Mouse (Mus musculus) hindbrain, embryonic 14.5 days (tissue): Measurements from ENCODE around the gene Zfp346. TPM values are rescaled to one million over a fixed set of nuclear protein-coding genes. Genes with fewer than 3 reads are reported as not detected.

Experiments used
- ATAC-seq: fragments of 200-750 bp; cut with Nextera tagmentation; 2 replicates; pipeline ENCODE4 v1.8.0; 2017; ENCODE audit warnings: moderate number of reproducible peaks, mild to moderate bottlenecking, moderate TSS enrichment, moderate library complexity; ENCODE audit not compliant: low FRiP score
- DNase-seq: peaks from one replicate; pipeline ENCODE4 v3.0.0-alpha.2; 2015; ENCODE audit warnings: low spot score
- H3K27ac ChIP-seq: fragments of 300-500 bp; sonication (generic); 2 replicates; pipeline ENCODE4 v1.5.1; 2014; ENCODE audit warnings: mild to moderate bottlenecking, moderate library complexity
- H3K27me3 ChIP-seq: fragments of 300-500 bp; sonication (generic); 2 replicates; pipeline ENCODE4 v1.6.1; 2014; ENCODE audit warnings: mild to moderate bottlenecking, low read length, mixed read lengths; ENCODE audit not compliant: control insufficient read depth, insufficient read depth
- H3K36me3 ChIP-seq: fragments of 300-500 bp; sonication (generic); replicated peaks from 2 replicates; pipeline ENCODE4 v1.6.1; 2014; ENCODE audit not compliant: control insufficient read depth, insufficient read depth
- H3K4me1 ChIP-seq: fragments of 300-500 bp; sonication (generic); replicated peaks from 2 replicates; pipeline ENCODE4 v1.6.1; 2014; ENCODE audit warnings: antibody characterized with exemption, low read length, mixed read lengths; ENCODE audit not compliant: control insufficient read depth, insufficient read depth
- H3K4me2 ChIP-seq: fragments of 300-500 bp; sonication (generic); replicated peaks from 2 replicates; pipeline ENCODE4 v1.6.1; 2014; ENCODE audit warnings: mild to moderate bottlenecking, moderate library complexity
- H3K4me3 ChIP-seq: fragments of 300-500 bp; sonication (generic); replicated peaks from 2 replicates; pipeline ENCODE4 v1.5.1; 2014; ENCODE audit warnings: mild to moderate bottlenecking, low read length
- H3K9ac ChIP-seq: fragments of 300-500 bp; sonication (generic); 2 replicates; pipeline ENCODE4 v1.6.1; 2014
- H3K9me3 ChIP-seq: fragments of 300-500 bp; sonication (generic); 2 replicates; pipeline ENCODE4 v1.6.1; 2016; ENCODE audit warnings: low read length; ENCODE audit not compliant: control insufficient read depth
- WGBS: fragments of 180-500 bp; shearing (Covaris S2); extraction: QIAGEN DNeasy Blood & Tissue Kit; methylation state at CpG from one replicate; pipeline ENCODE4 v1.1.7; 2014; 5-methylcytosine and 5-hydroxymethylcytosine counted together
- polyA plus RNA-seq: library from polyadenylated mRNA; unstranded; fragments of >200 nt; fragmentation: Nextera tagmentation; extraction: Ambion mirVana; gene quantifications from 2 replicates; pipeline ENCODE4 v1.2.1, GENCODE M21; 2014

Gene Zfp346
- polyA plus RNA-seq, 1 experiment from 2014 or later: 33.4 TPM

DNA sequence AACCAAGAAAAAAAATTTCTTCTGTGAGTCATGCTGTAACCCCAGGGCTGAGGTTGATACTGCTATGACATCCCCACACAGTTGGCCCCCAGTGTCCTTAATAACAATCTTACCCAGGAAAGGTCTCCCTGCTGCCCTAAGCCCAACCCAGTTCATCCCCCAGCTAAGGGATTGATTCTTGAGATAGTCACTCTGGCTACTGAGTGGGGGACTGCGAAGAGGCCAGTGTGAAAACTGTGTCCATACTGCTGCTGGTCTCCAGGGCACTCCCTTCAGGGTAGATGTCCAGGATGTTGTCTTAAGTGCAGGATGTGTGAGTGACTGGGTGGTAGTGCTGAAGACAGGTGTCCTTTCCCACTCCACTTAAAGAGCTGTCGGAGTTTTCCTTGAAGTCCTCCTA, 28.3 kb downstream of the Zfp346 start, which contains the start of gene Gm17617:
Gene Gm17617, minus strand, starts transcription at position 101 of the 400 bp plus-strand sequence.
- WGBS: 98% methylated on average over 2 of the region's 2 CpGs

DNA sequence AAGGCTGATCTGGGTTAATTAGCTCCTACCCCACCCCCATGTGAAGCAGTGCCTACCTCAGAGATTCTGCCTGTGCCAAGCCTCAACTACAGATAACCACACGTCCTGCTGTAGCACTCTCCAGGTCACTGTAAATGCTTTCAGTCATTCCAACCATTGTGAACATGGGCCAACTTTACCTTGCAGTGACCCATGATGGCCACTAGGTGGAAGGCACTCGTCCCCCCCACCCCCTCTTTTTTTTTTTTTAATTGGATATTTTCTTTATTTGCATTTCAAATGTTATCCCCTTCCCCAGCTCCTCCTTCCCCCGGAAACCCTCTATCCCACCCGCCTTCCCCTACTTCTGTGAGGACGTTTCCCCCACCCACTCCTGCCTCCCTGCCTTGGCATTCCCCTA, 30.3 kb downstream of the Zfp346 start:
- WGBS: 5% methylated on average over 5 of the region's 5 CpGs
- no peaks in the 10 kb centered on the region for H3K4me1 ChIP-seq
- peak; percentile 31 for DNase-seq

More for the DNA sequence above, 28.3 kb downstream of the Zfp346 start, which contains the start of gene Gm17617:
- H3K9ac ChIP-seq: no peak within 1 kb of the TSS
- no peak within 1 kb of the TSS for H3K27ac ChIP-seq
- DNase-seq: no peak
- no peak within 1 kb of the TSS for H3K4me2 ChIP-seq
- H3K4me1 ChIP-seq: no peaks in the 10 kb centered on the region
- peaks cover 52% of the 10 kb centered on the region for H3K36me3 ChIP-seq
- no peaks in the 10 kb centered on the region for H3K27me3 ChIP-seq
- H3K4me3 ChIP-seq: no peak within 1 kb of the TSS
- no peak for ATAC-seq
- no peaks in the 10 kb centered on the region for H3K9me3 ChIP-seq

DNA sequence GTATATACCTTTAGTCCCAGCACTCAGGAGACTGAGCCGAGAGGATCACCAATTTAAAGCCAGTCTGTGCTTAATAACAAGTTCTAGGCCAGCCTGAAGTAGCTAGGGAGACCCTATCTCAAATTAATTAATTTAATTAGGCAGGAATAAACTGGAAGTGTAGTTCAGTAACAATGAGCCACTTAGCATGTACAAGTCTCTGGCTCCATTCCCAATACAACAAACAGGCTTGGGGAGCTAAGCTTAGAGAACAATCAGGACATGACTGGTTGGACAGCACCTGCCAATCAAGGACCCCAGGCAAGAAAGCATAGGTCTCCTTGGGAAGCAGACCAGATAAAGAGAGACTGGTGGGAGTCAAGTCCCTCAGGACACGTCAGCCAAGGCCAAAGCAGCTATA, 35.2 kb downstream of the Zfp346 start:
- no peak overlapping the region for H3K4me3 ChIP-seq
- H3K4me1 ChIP-seq: no peaks in the 10 kb centered on the region
- ATAC-seq (no peak), DNase-seq (no peak)
- H3K9me3 ChIP-seq: no peaks in the 10 kb centered on the region
- H3K27me3 ChIP-seq: no peaks in the 10 kb centered on the region
- H3K27ac ChIP-seq: no peak overlapping the region
- no peaks in the 10 kb centered on the region for H3K36me3 ChIP-seq
- no peak overlapping the region for H3K9ac ChIP-seq
- 84% methylated on average over 2 of the region's 2 CpGs for WGBS
- no peak overlapping the region for H3K4me2 ChIP-seq

More for the DNA sequence above, 30.3 kb downstream of the Zfp346 start:
- ATAC-seq: no peak
- no peak overlapping the region for H3K4me2 ChIP-seq
- no peak overlapping the region for H3K27ac ChIP-seq
- no peaks in the 10 kb centered on the region for H3K27me3 ChIP-seq
- peaks cover 33% of the 10 kb centered on the region for H3K36me3 ChIP-seq
- no peak overlapping the region for H3K4me3 ChIP-seq
- no peaks in the 10 kb centered on the region for H3K9me3 ChIP-seq
- no peak overlapping the region for H3K9ac ChIP-seq

DNA sequence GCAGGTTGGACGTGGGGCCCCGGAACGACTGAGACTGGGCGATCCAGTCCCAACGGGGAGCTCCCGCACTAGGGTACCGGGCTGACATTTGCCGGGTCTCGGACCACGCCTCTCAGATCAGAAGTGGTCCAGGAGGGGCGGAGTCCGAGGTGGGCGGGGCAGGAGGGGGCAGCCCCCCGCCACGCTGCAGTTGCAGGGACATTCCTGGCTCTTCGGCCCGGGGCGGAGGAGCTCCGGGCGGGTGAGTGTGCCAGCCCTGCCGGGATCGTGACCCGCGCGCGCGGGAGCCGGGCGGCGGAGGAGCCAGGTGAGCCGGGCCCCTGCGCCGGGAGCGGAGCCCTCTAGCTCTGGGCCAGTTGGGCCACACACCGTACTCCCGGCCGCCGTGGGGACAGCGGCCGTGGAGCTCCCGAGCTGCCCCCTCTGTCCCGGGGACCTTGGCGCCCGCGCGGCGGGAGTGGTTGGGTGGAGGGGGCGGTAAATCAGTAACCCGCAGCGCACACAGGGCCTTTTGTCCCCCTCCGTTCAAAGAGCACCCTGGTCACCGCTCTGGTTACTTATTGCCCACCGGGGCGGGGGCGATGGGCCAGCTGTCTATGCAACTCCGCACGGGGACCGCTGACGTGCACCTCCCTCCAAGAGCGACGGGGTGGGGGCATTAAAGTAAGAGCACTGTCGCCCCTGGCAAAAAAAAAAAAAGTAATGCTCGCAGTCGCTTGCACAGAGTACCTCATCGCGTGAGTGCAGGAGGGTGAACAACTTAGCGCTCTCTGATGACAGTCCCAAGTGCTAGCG, 47.7 kb downstream of the Zfp346 start, which contains the start of gene Fgfr4:
Gene Fgfr4, plus strand, starts transcription at position 20 of the 795 bp plus-strand sequence.
- under 1% methylated on average over 54 of the region's 68 CpGs for WGBS
- Histone ChIP-seq H3K36me3 (no peaks in the 10 kb centered on the region), H3K9ac (peak within 1 kb of the TSS; percentile 56), H3K27ac (no peak within 1 kb of the TSS), H3K4me2 (peak within 1 kb of the TSS; percentile 92), H3K4me1 (peaks cover 6% of the 10 kb centered on the region; the same call in 1 of the 2 replicates), H3K27me3 (peaks cover 28% of the 10 kb centered on the region), H3K9me3 (no peaks in the 10 kb centered on the region), H3K4me3 (peak within 1 kb of the TSS; percentile 47)
- no peak for ATAC-seq
- DNase-seq: no peak

DNA sequence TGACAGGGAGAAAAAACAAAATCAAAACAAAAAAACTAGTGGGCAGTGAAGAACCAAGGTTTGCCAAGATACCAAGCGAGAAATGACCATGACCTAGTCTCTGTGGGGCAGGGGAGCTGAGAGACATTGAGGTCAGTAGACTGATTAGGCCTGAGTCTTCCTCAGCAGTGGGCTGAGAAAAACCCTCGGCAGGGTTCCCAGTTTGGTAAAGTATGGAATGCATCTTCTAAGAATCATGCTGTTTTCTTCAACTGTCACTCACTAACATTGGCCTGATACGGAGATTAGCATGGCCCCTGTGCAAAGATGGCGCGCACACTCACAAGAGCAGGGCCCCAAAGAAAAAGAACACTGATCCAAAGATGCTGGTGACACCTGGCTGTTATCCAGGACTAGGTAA, 48.8 kb downstream of the Zfp346 start:
- Histone ChIP-seq H3K4me2 (no peak overlapping the region), H3K27me3 (peaks cover 28% of the 10 kb centered on the region), H3K4me3 (no peak overlapping the region), H3K4me1 (peaks cover 6% of the 10 kb centered on the region; the same call in 1 of the 2 replicates), H3K9me3 (no peaks in the 10 kb centered on the region), H3K27ac (no peak overlapping the region), H3K36me3 (no peaks in the 10 kb centered on the region), H3K9ac (no peak overlapping the region)
- DNase-seq (no peak), ATAC-seq (no peak)
- 76% methylated on average over 5 of the region's 5 CpGs for WGBS

DNA sequence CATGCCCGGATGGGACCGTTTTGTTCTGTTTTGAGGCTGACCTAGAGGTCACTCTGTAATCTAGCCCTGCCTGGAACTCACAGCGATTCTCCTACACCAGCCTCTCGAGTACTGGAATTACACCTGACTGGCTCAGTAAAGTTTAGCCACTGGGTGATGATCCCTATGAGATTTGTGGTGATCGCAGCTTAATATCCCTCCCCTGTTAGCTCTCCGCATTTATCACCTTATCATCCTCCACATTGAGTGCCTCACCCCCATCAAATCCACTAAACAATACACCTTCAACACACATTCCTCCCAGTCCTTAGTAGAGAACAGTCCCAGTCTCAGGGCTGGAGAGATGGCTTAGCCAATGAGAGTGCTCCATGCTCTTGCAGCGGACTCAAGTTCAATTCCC, 57.3 kb downstream of the Zfp346 start:
- no peak overlapping the region for H3K27ac ChIP-seq
- WGBS: 72% methylated on average over 7 of the region's 7 CpGs
- no peak overlapping the region for H3K4me3 ChIP-seq
- DNase-seq (no peak), ATAC-seq (no peak)
- no peaks in the 10 kb centered on the region for H3K9me3 ChIP-seq
- no peaks in the 10 kb centered on the region for H3K4me1 ChIP-seq
- H3K4me2 ChIP-seq: no peak overlapping the region
- H3K36me3 ChIP-seq: no peaks in the 10 kb centered on the region
- H3K9ac ChIP-seq: no peak overlapping the region
- no peaks in the 10 kb centered on the region for H3K27me3 ChIP-seq

DNA sequence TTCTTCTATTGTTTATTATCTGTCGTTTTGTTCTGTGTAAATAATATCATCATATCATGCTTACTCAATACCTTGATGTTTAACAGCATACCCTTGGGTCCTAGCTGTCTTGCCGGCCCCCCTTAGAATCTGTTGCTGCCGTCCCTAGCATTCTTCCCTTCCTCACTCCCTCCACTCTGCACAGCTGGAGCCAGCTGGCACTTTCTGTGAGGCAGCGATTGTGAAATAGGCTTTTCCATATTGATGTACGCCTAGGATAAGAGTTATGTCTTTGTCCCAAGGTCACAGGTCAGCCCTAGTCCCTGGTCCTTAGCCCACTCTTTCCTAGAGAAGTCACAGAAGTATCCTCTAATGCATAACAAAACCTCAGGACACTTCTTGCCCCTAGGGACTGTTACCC, 58.4 kb downstream of the Zfp346 start:
- Histone ChIP-seq H3K36me3 (no peaks in the 10 kb centered on the region), H3K4me3 (no peak overlapping the region), H3K27ac (no peak overlapping the region), H3K9ac (no peak overlapping the region), H3K4me2 (no peak overlapping the region), H3K9me3 (no peaks in the 10 kb centered on the region), H3K27me3 (no peaks in the 10 kb centered on the region), H3K4me1 (no peaks in the 10 kb centered on the region; the same call in 1 of the 2 replicates)
- 53% methylated on average over 5 of the region's 5 CpGs for WGBS
- ATAC-seq: no peak
- DNase-seq: no peak

DNA sequence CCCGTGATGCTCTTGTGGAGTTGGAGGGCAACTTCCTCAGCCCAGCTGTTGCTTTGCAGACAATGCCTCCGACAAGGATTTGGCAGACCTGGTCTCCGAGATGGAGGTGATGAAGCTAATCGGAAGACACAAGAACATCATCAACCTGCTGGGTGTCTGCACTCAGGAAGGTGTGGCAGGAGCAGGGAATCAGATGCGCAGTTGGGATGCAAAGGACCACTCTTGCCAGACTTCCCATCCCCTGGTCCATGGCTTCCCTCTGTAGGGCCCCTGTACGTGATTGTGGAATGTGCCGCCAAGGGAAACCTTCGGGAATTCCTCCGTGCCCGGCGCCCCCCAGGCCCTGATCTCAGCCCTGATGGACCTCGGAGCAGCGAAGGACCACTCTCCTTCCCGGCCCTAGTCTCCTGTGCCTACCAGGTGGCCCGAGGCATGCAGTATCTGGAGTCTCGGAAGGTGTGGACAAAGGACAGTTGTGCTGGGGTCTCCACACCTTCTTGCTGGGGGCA, 60.8 kb downstream of the Zfp346 start:
- Histone ChIP-seq H3K4me1 (peaks cover 8% of the 10 kb centered on the region), H3K27ac (no peak overlapping the region), H3K36me3 (no peaks in the 10 kb centered on the region), H3K9ac (no peak overlapping the region), H3K9me3 (no peaks in the 10 kb centered on the region), H3K4me3 (no peak overlapping the region), H3K27me3 (no peaks in the 10 kb centered on the region), H3K4me2 (no peak overlapping the region)
- no peak for ATAC-seq
- no peak for DNase-seq
- 90% methylated on average over 16 of the region's 16 CpGs for WGBS

DNA sequence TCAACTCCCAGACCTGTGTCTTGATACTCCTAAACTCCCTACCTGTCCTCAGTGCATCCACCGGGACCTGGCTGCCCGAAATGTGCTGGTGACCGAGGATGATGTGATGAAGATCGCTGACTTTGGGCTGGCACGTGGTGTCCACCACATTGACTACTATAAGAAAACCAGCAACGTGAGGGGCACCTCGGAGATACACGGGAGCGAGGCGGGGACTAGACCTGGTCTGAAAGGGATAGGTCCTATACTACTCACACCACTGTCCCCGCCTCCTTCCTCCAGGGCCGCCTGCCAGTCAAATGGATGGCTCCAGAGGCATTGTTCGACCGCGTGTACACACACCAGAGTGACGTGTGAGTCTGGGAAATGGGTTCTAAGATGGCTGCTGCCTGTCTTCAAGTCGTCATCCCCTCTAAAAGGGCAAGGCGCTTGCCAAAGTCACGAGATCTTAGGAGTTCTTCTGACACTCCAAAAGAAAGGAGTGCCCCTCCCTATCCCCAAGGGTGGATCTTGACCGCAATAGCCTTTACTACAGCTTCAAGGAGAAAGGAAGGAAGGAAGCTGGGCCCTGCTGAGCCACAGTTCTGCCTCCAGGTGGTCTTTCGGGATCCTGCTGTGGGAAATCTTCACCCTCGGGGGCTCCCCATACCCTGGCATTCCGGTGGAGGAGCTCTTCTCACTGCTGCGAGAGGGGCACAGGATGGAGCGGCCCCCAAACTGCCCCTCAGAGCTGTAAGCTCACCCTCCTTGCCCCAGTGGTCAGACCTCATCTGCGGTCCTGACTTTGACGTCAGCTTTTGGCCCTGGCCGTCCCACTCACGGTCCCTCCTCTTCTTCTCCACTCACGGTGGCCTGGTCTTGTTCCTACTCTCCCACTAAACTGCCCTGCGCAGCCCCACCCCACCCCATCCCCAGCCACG, 62.0 kb downstream of the Zfp346 start:
- no peak for DNase-seq
- H3K4me2 ChIP-seq: no peak overlapping the region
- 92% methylated on average over 32 of the region's 32 CpGs for WGBS

More for the DNA sequence above, 62.0 kb downstream of the Zfp346 start:
- H3K4me1 ChIP-seq: peaks cover 18% of the 10 kb centered on the region
- no peaks in the 10 kb centered on the region for H3K27me3 ChIP-seq
- H3K27ac ChIP-seq: no peak overlapping the region
- H3K9me3 ChIP-seq: no peaks in the 10 kb centered on the region
- no peak overlapping the region for H3K9ac ChIP-seq
- H3K4me3 ChIP-seq: no peak overlapping the region
- no peaks in the 10 kb centered on the region for H3K36me3 ChIP-seq
- no peak for ATAC-seq
